Mouse (Mus musculus) lung, embryonic 15.5 days (tissue): Measurements from ENCODE around the gene Igsf11. TPM values are rescaled to one million over a fixed set of nuclear protein-coding genes. Genes with fewer than 3 reads are reported as not detected.

Experiments used
- ATAC-seq: fragments of 200-750 bp; cut with Nextera tagmentation; 2 replicates; pipeline ENCODE4 v1.8.0; 2017; ENCODE audit warnings: moderate number of reproducible peaks, borderline replicate concordance; ENCODE audit not compliant: low FRiP score, low TSS enrichment; ENCODE audit errors: extremely low read depth
- H3K27ac ChIP-seq: fragments of 300-500 bp; sonication (generic); 2 replicates; pipeline ENCODE4 v1.5.1; 2015; ENCODE audit warnings: moderate library complexity, mild to moderate bottlenecking, inconsistent platforms
- H3K27me3 ChIP-seq: fragments of 300-500 bp; sonication (generic); 2 replicates; pipeline ENCODE4 v1.6.1; 2015; ENCODE audit warnings: inconsistent platforms
- H3K36me3 ChIP-seq: fragments of 300-500 bp; sonication (generic); 2 replicates; pipeline ENCODE4 v1.6.1; 2015; ENCODE audit warnings: inconsistent platforms
- H3K4me1 ChIP-seq: fragments of 300-500 bp; sonication (generic); 2 replicates; pipeline ENCODE4 v1.6.1; 2015; ENCODE audit warnings: inconsistent platforms
- H3K4me2 ChIP-seq: fragments of 300-500 bp; sonication (generic); 2 replicates; pipeline ENCODE4 v1.6.1; 2015; ENCODE audit warnings: inconsistent platforms, mild to moderate bottlenecking, moderate library complexity
- H3K4me3 ChIP-seq: fragments of 300-500 bp; sonication (generic); 2 replicates; pipeline ENCODE4 v1.5.1; 2015; ENCODE audit warnings: mild to moderate bottlenecking, inconsistent platforms
- H3K9ac ChIP-seq: fragments of 300-500 bp; sonication (generic); 2 replicates; pipeline ENCODE4 v1.6.1; 2015; ENCODE audit warnings: inconsistent platforms
- H3K9me3 ChIP-seq: fragments of 300-500 bp; sonication (generic); 2 replicates; pipeline ENCODE4 v1.6.1; 2016; ENCODE audit warnings: inconsistent platforms
- WGBS: fragments of 180-500 bp; shearing (Covaris S2); methylation state at CpG from one replicate; pipeline ENCODE4 v1.1.7; 2015; 5-methylcytosine and 5-hydroxymethylcytosine counted together
- polyA plus RNA-seq: library from polyadenylated mRNA; unstranded; fragments of >200 nt; fragmentation: Nextera tagmentation; extraction: Ambion mirVana; gene quantifications from 2 replicates; pipeline ENCODE4 v1.2.1, GENCODE M21; 2015

The Igsf11 gene
- polyA plus RNA-seq, 1 experiment from 2014 or later, result 0.19 TPM

DNA sequence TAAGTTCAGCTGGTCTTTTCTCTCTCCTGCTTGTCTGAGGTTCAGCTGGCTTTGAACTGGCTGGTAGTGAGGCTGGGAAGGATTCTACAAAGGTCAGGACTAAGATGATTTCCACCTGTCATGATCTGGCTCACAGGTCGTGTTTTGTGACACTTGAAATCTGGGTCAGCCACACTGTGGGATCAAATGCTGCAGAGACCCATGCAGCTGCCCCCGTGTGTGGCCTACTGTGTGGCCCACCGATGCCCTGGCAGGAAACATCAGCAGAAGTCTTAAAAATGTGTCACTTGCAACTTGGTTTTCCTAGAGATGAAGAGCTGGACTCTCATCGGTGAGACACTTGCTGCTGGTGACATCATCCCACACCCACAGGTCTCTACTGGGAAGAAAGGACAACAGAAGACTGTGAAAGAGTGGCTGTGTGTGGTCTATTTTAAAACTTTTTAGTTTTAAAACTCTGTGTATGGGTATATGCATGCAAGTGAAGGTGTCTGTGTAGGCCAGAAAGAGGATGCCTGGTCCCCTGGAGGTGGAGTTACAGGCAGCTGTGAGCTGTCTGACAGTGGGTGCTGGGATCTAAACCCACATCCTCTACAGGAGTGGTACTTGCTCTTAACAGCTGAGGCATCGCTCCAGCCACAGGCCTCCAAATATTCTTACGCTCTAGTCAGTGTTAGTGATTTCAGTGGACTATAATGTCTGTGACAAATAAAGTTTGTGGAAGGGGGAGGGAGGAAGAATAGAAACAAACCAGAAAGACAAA is 106.2 kb downstream of the Igsf11 start:
- H3K27me3 ChIP-seq, result no peaks in the 10 kb centered on the region
- ATAC-seq, result no peak
- no peaks in the 10 kb centered on the region for H3K36me3 ChIP-seq
- H3K27ac ChIP-seq, result no peak overlapping the region
- H3K9ac ChIP-seq, result no peak overlapping the region
- WGBS, result 64% methylated on average over 6 of the region's 6 CpGs
- H3K4me1 ChIP-seq, result no peaks in the 10 kb centered on the region
- no peaks in the 10 kb centered on the region for H3K9me3 ChIP-seq
- H3K4me3 ChIP-seq, result no peak overlapping the region
- no peak overlapping the region for H3K4me2 ChIP-seq

- Histone ChIP-seq H3K9me3 (no peaks in the 10 kb centered on the region), H3K36me3 (no peaks in the 10 kb centered on the region)
- ATAC-seq, result no peak
Observed at GRCm38 (mm10) chr16:38999298-38999697, 106.8 kb downstream of the Igsf11 start.

GRCm38 (mm10) chr16:39006978-39007377 is 114.5 kb downstream of the Igsf11 start:
- no peaks in the 10 kb centered on the region for H3K9me3 ChIP-seq
- no peak overlapping the region for H3K27ac ChIP-seq
- no peak overlapping the region for H3K9ac ChIP-seq
- 79% methylated on average over 7 of the region's 7 CpGs for WGBS
- ATAC-seq, result no peak
- H3K4me3 ChIP-seq, result no peak overlapping the region
- H3K4me2 ChIP-seq, result no peak overlapping the region
- no peaks in the 10 kb centered on the region for H3K4me1 ChIP-seq
- no peaks in the 10 kb centered on the region for H3K27me3 ChIP-seq
- H3K36me3 ChIP-seq, result no peaks in the 10 kb centered on the region

More at GRCm38 (mm10) chr16:38999298-38999697, 106.8 kb downstream of the Igsf11 start:
- Histone ChIP-seq H3K4me1 (no peaks in the 10 kb centered on the region), H3K4me3 (no peak overlapping the region), H3K27ac (no peak overlapping the region), H3K27me3 (no peaks in the 10 kb centered on the region), H3K4me2 (no peak overlapping the region), H3K9ac (no peak overlapping the region)

GRCm38 (mm10) chr16:39019449-39019848 is 127.0 kb downstream of the Igsf11 start:
- no peaks in the 10 kb centered on the region for H3K36me3 ChIP-seq
- ATAC-seq, result no peak

DNA sequence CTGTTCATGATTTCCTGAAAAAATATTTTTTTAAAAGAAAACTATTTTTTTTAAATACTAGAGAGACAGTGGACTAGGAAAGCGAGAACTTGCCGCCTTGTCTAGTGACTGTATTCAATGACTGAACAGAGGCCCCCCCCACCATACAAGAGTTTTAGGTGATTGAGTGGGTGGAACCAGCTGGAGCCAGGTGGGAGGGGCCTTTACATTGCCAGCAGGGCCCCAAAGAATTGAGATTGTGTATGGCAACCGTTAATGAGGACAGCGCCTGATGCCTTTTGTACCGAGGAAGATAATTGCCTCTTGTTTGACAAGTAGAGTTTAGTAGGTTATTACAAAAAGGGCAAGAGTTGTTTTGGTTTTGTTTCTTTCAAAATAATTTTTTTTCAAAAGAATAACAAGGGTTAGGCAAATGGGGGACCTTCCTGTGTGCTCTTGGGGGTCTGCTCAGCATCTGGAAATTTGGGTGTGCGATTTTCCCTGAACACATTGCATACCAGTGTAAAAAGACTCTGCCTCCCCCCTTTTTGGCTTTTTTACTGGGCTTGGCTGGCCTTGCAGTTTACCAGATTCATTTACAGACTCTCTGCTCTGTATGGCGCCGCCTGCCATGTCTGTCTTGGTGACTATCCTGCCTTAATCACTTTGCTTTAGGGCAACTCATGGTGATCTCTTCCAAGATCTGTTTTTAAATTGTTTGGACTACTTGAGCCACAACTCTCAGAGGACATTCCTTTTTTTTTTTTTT is 133.7 kb downstream of the Igsf11 start:
- no peaks in the 10 kb centered on the region for H3K4me1 ChIP-seq
- no peak overlapping the region for H3K4me2 ChIP-seq
- H3K9ac ChIP-seq, result no peak overlapping the region
- H3K9me3 ChIP-seq, result no peaks in the 10 kb centered on the region
- no peaks in the 10 kb centered on the region for H3K27me3 ChIP-seq
- ATAC-seq, result no peak
- no peak overlapping the region for H3K4me3 ChIP-seq
- 76% methylated on average over 8 of the region's 8 CpGs for WGBS
- H3K27ac ChIP-seq, result no peak overlapping the region
- no peaks in the 10 kb centered on the region for H3K36me3 ChIP-seq

More at GRCm38 (mm10) chr16:39019449-39019848, 127.0 kb downstream of the Igsf11 start:
- H3K4me1 ChIP-seq, result no peaks in the 10 kb centered on the region
- no peaks in the 10 kb centered on the region for H3K27me3 ChIP-seq
- H3K9ac ChIP-seq, result no peak overlapping the region
- H3K4me3 ChIP-seq, result no peak overlapping the region
- WGBS, result 53% methylated on average over 2 of the region's 2 CpGs
- no peak overlapping the region for H3K4me2 ChIP-seq
- H3K9me3 ChIP-seq, result no peaks in the 10 kb centered on the region
- H3K27ac ChIP-seq, result no peak overlapping the region

- H3K9me3 ChIP-seq, result no peaks in the 10 kb centered on the region
- ATAC-seq, result no peak
- H3K4me1 ChIP-seq, result no peaks in the 10 kb centered on the region
- H3K27ac ChIP-seq, result no peak overlapping the region
- H3K4me3 ChIP-seq, result no peak overlapping the region
- no peak overlapping the region for H3K9ac ChIP-seq
- 48% methylated on average over 2 of the region's 2 CpGs for WGBS
- H3K4me2 ChIP-seq, result no peak overlapping the region
- no peaks in the 10 kb centered on the region for H3K36me3 ChIP-seq
- no peaks in the 10 kb centered on the region for H3K27me3 ChIP-seq
Observed at GRCm38 (mm10) chr16:39031350-39031749, 138.9 kb downstream of the Igsf11 start.

GRCm38 (mm10) chr16:39037257-39037656 is 144.8 kb downstream of the Igsf11 start:
- Histone ChIP-seq H3K27ac (no peak overlapping the region), H3K4me2 (no peak overlapping the region), H3K4me3 (no peak overlapping the region), H3K27me3 (no peaks in the 10 kb centered on the region), H3K4me1 (no peaks in the 10 kb centered on the region), H3K36me3 (no peaks in the 10 kb centered on the region), H3K9ac (no peak overlapping the region), H3K9me3 (no peaks in the 10 kb centered on the region)
- no peak for ATAC-seq
- WGBS, result 20% methylated on average over 4 of the region's 4 CpGs

- 54% methylated on average over 5 of the region's 5 CpGs for WGBS
- H3K4me2 ChIP-seq, result no peak overlapping the region
- no peaks in the 10 kb centered on the region for H3K27me3 ChIP-seq
- no peak overlapping the region for H3K27ac ChIP-seq
- H3K9ac ChIP-seq, result no peak overlapping the region
- no peaks in the 10 kb centered on the region for H3K9me3 ChIP-seq
- no peak overlapping the region for H3K4me3 ChIP-seq
- H3K4me1 ChIP-seq, result no peaks in the 10 kb centered on the region
- H3K36me3 ChIP-seq, result no peaks in the 10 kb centered on the region
- no peak for ATAC-seq
Observed at GRCm38 (mm10) chr16:39044381-39044780, 151.9 kb downstream of the Igsf11 start.

- Histone ChIP-seq H3K27me3 (peaks cover 5% of the 10 kb centered on the region; the same call in 1 of the 2 replicates), H3K9me3 (no peaks in the 10 kb centered on the region), H3K9ac (no peak overlapping the region), H3K36me3 (no peaks in the 10 kb centered on the region), H3K4me3 (no peak overlapping the region), H3K27ac (no peak overlapping the region), H3K4me1 (no peaks in the 10 kb centered on the region), H3K4me2 (no peak overlapping the region)
- no peak for ATAC-seq
- WGBS, result 5% methylated on average over 4 of the region's 4 CpGs
Observed at GRCm38 (mm10) chr16:39048889-39049288, 156.4 kb downstream of the Igsf11 start.

GRCm38 (mm10) chr16:39052971-39053370 is 160.5 kb downstream of the Igsf11 start:
- H3K27ac ChIP-seq, result no peak overlapping the region
- no peak overlapping the region for H3K9ac ChIP-seq
- WGBS, result 1% methylated on average over 2 of the region's 2 CpGs
- no peak overlapping the region for H3K4me3 ChIP-seq
- peaks cover 5% of the 10 kb centered on the region; the same call in 1 of the 2 replicates for H3K27me3 ChIP-seq
- no peak for ATAC-seq
- no peak overlapping the region for H3K4me2 ChIP-seq
- no peaks in the 10 kb centered on the region for H3K36me3 ChIP-seq
- no peaks in the 10 kb centered on the region for H3K9me3 ChIP-seq
- no peaks in the 10 kb centered on the region for H3K4me1 ChIP-seq

DNA sequence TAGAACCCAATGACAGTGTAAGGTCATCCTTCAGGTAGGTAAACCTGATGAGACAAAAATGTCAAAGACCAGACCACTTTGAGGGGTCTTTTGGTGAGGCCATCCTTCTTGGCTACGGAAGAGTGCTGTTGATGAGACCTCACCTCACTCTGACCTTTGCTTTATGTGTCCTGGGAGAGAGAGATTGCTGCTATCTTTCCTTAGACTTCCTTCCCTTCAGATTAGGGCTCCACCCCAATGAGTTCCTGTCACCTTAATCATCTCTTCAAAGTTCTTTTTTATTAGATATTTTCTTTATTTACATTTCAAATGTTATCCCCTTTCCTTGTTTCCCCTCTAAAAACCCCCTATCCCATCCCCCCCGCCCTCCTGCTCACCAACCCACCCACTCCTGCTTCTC is 161.3 kb downstream of the Igsf11 start:
- 52% methylated on average over 2 of the region's 2 CpGs for WGBS
- no peak for ATAC-seq
- no peaks in the 10 kb centered on the region for H3K36me3 ChIP-seq
- H3K4me2 ChIP-seq, result no peak overlapping the region
- H3K9me3 ChIP-seq, result no peaks in the 10 kb centered on the region
- H3K4me3 ChIP-seq, result no peak overlapping the region
- H3K4me1 ChIP-seq, result no peaks in the 10 kb centered on the region
- H3K27me3 ChIP-seq, result peaks cover 5% of the 10 kb centered on the region; the same call in 1 of the 2 replicates
- no peak overlapping the region for H3K27ac ChIP-seq
- H3K9ac ChIP-seq, result no peak overlapping the region

DNA sequence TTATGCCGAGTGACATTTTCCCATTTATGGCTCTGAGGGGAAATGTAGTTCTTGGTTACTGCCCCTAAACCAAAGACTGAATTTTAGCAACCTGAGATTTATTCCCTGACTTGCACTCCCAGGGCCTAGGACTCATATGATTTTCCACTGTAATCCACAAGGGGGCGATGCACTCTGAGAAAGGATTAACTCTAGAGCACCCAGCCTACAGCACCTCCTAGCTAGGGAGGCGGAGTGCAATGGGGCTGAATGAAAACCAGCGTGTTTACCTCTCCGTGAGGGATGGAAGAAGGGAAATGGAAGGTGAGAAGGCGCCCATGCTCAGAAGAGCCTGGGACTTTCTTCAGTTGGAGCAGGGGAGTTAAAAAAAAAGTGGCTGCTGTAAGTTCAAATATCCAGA is 163.6 kb downstream of the Igsf11 start:
- 27% methylated on average over 6 of the region's 6 CpGs for WGBS
- no peaks in the 10 kb centered on the region for H3K36me3 ChIP-seq
- ATAC-seq, result no peak
- H3K4me2 ChIP-seq, result no peak overlapping the region
- no peak overlapping the region for H3K9ac ChIP-seq
- H3K4me3 ChIP-seq, result no peak overlapping the region
- H3K4me1 ChIP-seq, result no peaks in the 10 kb centered on the region
- no peaks in the 10 kb centered on the region for H3K9me3 ChIP-seq
- no peak overlapping the region for H3K27ac ChIP-seq
- peaks cover 5% of the 10 kb centered on the region; the same call in 1 of the 2 replicates for H3K27me3 ChIP-seq
